Mouse (Mus musculus) lung, embryonic 14.5 days (tissue): ENCODE data around the gene Dennd4a. TPM values are rescaled to one million over a fixed set of nuclear protein-coding genes. Genes with fewer than 3 reads are reported as not detected.

ENCODE experiments used
- ATAC-seq: fragments of 200-750 bp; cut with Nextera tagmentation; 2 replicates; pipeline ENCODE4 v1.8.0; 2017; ENCODE audit warnings: mild to moderate bottlenecking, moderate TSS enrichment, moderate library complexity; ENCODE audit not compliant: insufficient read depth
- DNase-seq: peaks from one replicate; pipeline ENCODE4 v3.0.0-alpha.2; 2015
- H3K27ac ChIP-seq: fragments of 300-500 bp; sonication (generic); 2 replicates; pipeline ENCODE4 v1.5.1; 2014; ENCODE audit warnings: low read depth, mild to moderate bottlenecking, moderate library complexity
- H3K27me3 ChIP-seq: fragments of 300-500 bp; sonication (generic); 2 replicates; pipeline ENCODE4 v1.6.1; 2014; ENCODE audit warnings: low read length, control low read depth; ENCODE audit not compliant: insufficient read depth
- H3K36me3 ChIP-seq: fragments of 300-500 bp; sonication (generic); 2 replicates; pipeline ENCODE4 v1.6.1; 2014; ENCODE audit warnings: control low read depth; ENCODE audit not compliant: insufficient read depth
- H3K4me1 ChIP-seq: fragments of 300-500 bp; sonication (generic); 2 replicates; pipeline ENCODE4 v1.6.1; 2014; ENCODE audit warnings: antibody characterized with exemption, control low read depth; ENCODE audit not compliant: insufficient read depth
- H3K4me2 ChIP-seq: fragments of 300-500 bp; sonication (generic); 2 replicates; pipeline ENCODE4 v1.6.1; 2014; ENCODE audit warnings: mild to moderate bottlenecking
- H3K4me3 ChIP-seq: fragments of 300-500 bp; sonication (generic); 2 replicates; pipeline ENCODE4 v1.5.1; 2014; ENCODE audit warnings: low read depth, low read length
- H3K9ac ChIP-seq: fragments of 300-500 bp; sonication (generic); 2 replicates; pipeline ENCODE4 v1.6.1; 2014
- H3K9me3 ChIP-seq: fragments of 300-500 bp; sonication (generic); 2 replicates; pipeline ENCODE4 v1.6.1; 2016; ENCODE audit warnings: low read depth, low read length, control low read depth
- CTCF ChIP-seq: IDR thresholded peaks from 2 replicates; pipeline ENCODE4 v1.5.1; 2016; ENCODE audit warnings: antibody characterized with exemption, low read depth
- WGBS: fragments of 180-500 bp; shearing (Covaris S2); extraction: QIAGEN DNeasy Blood & Tissue Kit; methylation state at CpG from one replicate; pipeline ENCODE4 v1.1.7; 2014; 5-methylcytosine and 5-hydroxymethylcytosine counted together
- polyA plus RNA-seq: library from polyadenylated mRNA; unstranded; fragments of >200 nt; fragmentation: Nextera tagmentation; extraction: Ambion mirVana; gene quantifications from 2 replicates; pipeline ENCODE4 v1.2.1, GENCODE M21; 2014

The Dennd4a gene
- polyA plus RNA-seq, 1 experiment from 2014 or later, result 10.9 TPM

DNA sequence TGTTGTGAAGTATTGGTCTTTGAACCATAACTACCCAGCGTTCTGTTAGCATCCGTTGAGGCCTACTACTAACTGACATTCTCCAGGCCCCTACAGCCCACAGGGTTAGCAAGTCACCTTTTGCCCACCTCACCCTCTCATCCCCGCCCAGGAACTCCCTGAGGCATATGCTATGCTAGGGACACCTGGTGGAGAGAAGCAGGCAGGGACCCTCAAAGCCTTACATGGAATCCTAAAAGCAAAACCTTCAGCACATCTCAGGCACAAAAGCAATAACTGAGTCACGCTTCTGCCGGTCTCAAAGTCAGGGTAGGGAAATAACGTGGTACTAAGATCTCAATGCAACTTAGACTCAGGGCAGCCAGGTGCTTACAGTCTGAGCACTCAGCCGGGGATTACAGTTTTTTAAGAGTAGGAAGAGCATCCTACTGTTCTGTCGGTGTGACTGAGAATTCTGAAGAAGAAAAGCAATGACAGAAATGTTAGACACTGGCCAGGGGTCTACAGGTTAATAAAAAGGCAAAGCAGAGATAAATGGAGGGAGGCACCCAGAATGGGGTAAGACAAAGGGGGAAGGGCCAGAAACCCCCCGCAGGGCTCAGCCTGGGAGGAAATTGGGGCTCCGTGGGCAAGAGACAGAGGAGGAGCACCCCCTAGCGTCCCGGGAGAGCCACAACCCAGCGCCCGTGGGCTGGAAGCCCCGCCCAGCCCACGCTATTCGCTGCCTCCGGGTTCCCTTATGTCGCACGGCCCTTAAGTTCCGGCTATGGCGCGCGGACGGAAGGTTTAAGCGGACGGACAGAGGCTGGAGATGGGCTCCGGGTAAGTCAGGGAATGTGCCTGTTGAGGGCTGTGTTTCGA lies 149.2 kb downstream of the Dennd4a start, which contains the start of gene Ints14:
Gene Ints14 (plus strand): TSS at position 789 of the 861 bp plus-strand sequence.
- Histone ChIP-seq H3K9ac (peak within 1 kb of the TSS; percentile 92), H3K9me3 (no peaks in the 10 kb centered on the region), H3K27ac (peak within 1 kb of the TSS; percentile 86), H3K27me3 (no peaks in the 10 kb centered on the region), H3K4me3 (peak within 1 kb of the TSS; percentile 71), H3K4me1 (0 out of 2 replicates have a peak, but pooled peaks cover 5% of the 10 kb centered on the region), H3K4me2 (peak within 1 kb of the TSS; percentile 84), H3K36me3 (peaks cover 19% of the 10 kb centered on the region)
- ATAC-seq, result peak; percentile 98
- 3% methylated on average over 29 of the region's 29 CpGs for WGBS
- DNase-seq, result peak; percentile 99
- peak; percentile 87 for TF ChIP-seq CTCF

DNA sequence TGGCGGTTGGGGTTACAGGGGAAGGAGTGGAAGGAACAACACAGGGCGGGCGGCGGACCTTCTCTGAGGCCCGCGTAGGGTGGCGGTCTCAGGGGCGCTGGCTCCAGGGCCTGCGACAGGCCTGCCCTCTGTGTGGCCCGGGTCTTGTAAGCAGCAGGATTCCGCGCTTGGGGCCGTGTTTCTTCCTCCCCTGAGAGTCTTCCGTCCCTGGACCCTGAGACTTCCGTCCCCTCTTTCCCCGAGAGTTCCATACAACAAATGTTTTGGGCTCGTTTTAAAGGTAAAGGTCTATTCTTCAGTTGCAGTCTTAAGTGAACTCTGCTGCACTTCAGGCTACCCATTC lies 149.8 kb downstream of the Dennd4a start:
- H3K9ac ChIP-seq, result peak overlapping the region; percentile 92
- peaks cover 25% of the 10 kb centered on the region for H3K36me3 ChIP-seq
- DNase-seq, result no peak
- H3K27ac ChIP-seq, result peak overlapping the region; percentile 86
- H3K4me2 ChIP-seq, result peak overlapping the region; percentile 84
- no peaks in the 10 kb centered on the region for H3K9me3 ChIP-seq
- under 1% methylated on average over 17 of the region's 17 CpGs for WGBS
- H3K4me3 ChIP-seq, result peak overlapping the region; percentile 71
- ATAC-seq, result peak; percentile 82
- no peak for TF ChIP-seq CTCF
- H3K27me3 ChIP-seq, result no peaks in the 10 kb centered on the region
- 0 out of 2 replicates have a peak, but pooled peaks cover 5% of the 10 kb centered on the region for H3K4me1 ChIP-seq

Other genes starting within 250 kb of the Dennd4a start
- 327 and 330 TPM in 2 replicates for gene Rab11a, start 73.6 kb upstream of the Dennd4a start, polyA plus RNA-seq
- 0.04 and 0.09 TPM in 2 replicates for gene Slc24a1, start 140.3 kb downstream of the Dennd4a start, polyA plus RNA-seq
- gene Ints14, start 149.6 kb downstream of the Dennd4a start, polyA plus RNA-seq, result 64.1 and 66.0 TPM in 2 replicates
- gene Hacd3, start 210.4 kb downstream of the Dennd4a start, polyA plus RNA-seq, result 69.4 and 72.2 TPM in 2 replicates
- gene Dpp8, start 221.1 kb downstream of the Dennd4a start, polyA plus RNA-seq, result 31.7 and 34.8 TPM in 2 replicates